Mouse (Mus musculus): ENCODE results near the gene Gsk3a. TPM values are rescaled to one million over a fixed set of nuclear protein-coding genes. Genes with fewer than 3 reads are reported as not detected.

The Gsk3a gene
- polyA plus RNA-seq, 1 experiment from 2014 or later: 6.7 TPM

GRCm38 (mm10) chr7:25274571-25274970 is 36.9 kb upstream of the Gsk3a start:
- ATAC-seq (replicated peaks; ENCODE audit: extremely low read depth, insufficient read depth, low FRiP score): no peak
- Histone ChIP-seq H3K4me2 (ENCODE audit: low read depth, low read length) (no peak overlapping the region), H3K27me3 (ENCODE audit: control insufficient read depth, insufficient read depth, low read length) (no peaks in the 10 kb centered on the region), H3K9me3 (replicated peaks; ENCODE audit: control insufficient read depth, low read length) (no peaks in the 10 kb centered on the region), H3K4me1 (ENCODE audit: control insufficient read depth, insufficient read depth, low read length) (peaks cover 54% of the 10 kb centered on the region), H3K27ac (ENCODE audit: low read length) (peak overlapping the region; percentile 40; the same call in 1 of the 2 replicates), H3K36me3 (ENCODE audit: control insufficient read depth, insufficient read depth) (0 out of 2 replicates have a peak, but pooled peaks cover 5% of the 10 kb centered on the region), H3K4me3 (ENCODE audit: low read length) (no peak overlapping the region), H3K9ac (ENCODE audit: low read length) (peak overlapping the region; percentile 64; the same call in 1 of the 2 replicates)
- 45% methylated on average over 5 of the region's 5 CpGs for WGBS

GRCm38 (mm10) chr7:25273259-25274241 is 35.9 kb upstream of the Gsk3a start:
- no peaks in the 10 kb centered on the region for H3K27me3 ChIP-seq (ENCODE audit: control insufficient read depth, insufficient read depth, low read length)
- ATAC-seq (replicated peaks; ENCODE audit: extremely low read depth, insufficient read depth, low FRiP score): no peak
- WGBS: 79% methylated on average over 22 of the region's 22 CpGs
- H3K9ac ChIP-seq (ENCODE audit: low read length): peak overlapping the region; percentile 32; the same call in 1 of the 2 replicates
- peak overlapping the region; percentile 40; the same call in 1 of the 2 replicates for H3K27ac ChIP-seq (ENCODE audit: low read length)
- H3K36me3 ChIP-seq (ENCODE audit: control insufficient read depth, insufficient read depth): 0 out of 2 replicates have a peak, but pooled peaks cover 5% of the 10 kb centered on the region
- H3K4me3 ChIP-seq (ENCODE audit: low read length): no peak overlapping the region
- no peak overlapping the region for H3K4me2 ChIP-seq (ENCODE audit: low read depth, low read length)
- no peaks in the 10 kb centered on the region for H3K9me3 ChIP-seq (replicated peaks; ENCODE audit: control insufficient read depth, low read length)
- H3K4me1 ChIP-seq (ENCODE audit: control insufficient read depth, insufficient read depth, low read length): peaks cover 61% of the 10 kb centered on the region

GRCm38 (mm10) chr7:25272445-25273258 is 35.0 kb upstream of the Gsk3a start:
- ATAC-seq (replicated peaks; ENCODE audit: extremely low read depth, insufficient read depth, low FRiP score): no peak
- no peak overlapping the region for H3K4me2 ChIP-seq (ENCODE audit: low read depth, low read length)
- H3K36me3 ChIP-seq (ENCODE audit: control insufficient read depth, insufficient read depth): 0 out of 2 replicates have a peak, but pooled peaks cover 5% of the 10 kb centered on the region
- WGBS: 80% methylated on average over 38 of the region's 38 CpGs
- H3K9ac ChIP-seq (ENCODE audit: low read length): no peak overlapping the region
- H3K9me3 ChIP-seq (replicated peaks; ENCODE audit: control insufficient read depth, low read length): no peaks in the 10 kb centered on the region
- H3K27ac ChIP-seq (ENCODE audit: low read length): no peak overlapping the region
- H3K4me3 ChIP-seq (ENCODE audit: low read length): no peak overlapping the region
- no peaks in the 10 kb centered on the region for H3K27me3 ChIP-seq (ENCODE audit: control insufficient read depth, insufficient read depth, low read length)
- H3K4me1 ChIP-seq (ENCODE audit: control insufficient read depth, insufficient read depth, low read length): peaks cover 56% of the 10 kb centered on the region

GRCm38 (mm10) chr7:25271651-25272444 is 34.2 kb upstream of the Gsk3a start:
- Histone ChIP-seq H3K9me3 (replicated peaks; ENCODE audit: control insufficient read depth, low read length) (no peaks in the 10 kb centered on the region), H3K36me3 (ENCODE audit: control insufficient read depth, insufficient read depth) (0 out of 2 replicates have a peak, but pooled peaks cover 5% of the 10 kb centered on the region), H3K27ac (ENCODE audit: low read length) (no peak overlapping the region), H3K4me3 (ENCODE audit: low read length) (no peak overlapping the region), H3K4me2 (ENCODE audit: low read depth, low read length) (no peak overlapping the region), H3K4me1 (ENCODE audit: control insufficient read depth, insufficient read depth, low read length) (peaks cover 51% of the 10 kb centered on the region), H3K9ac (ENCODE audit: low read length) (no peak overlapping the region), H3K27me3 (ENCODE audit: control insufficient read depth, insufficient read depth, low read length) (no peaks in the 10 kb centered on the region)
- ATAC-seq (replicated peaks; ENCODE audit: extremely low read depth, insufficient read depth, low FRiP score): no peak
- WGBS: 80% methylated on average over 30 of the region's 30 CpGs

GRCm38 (mm10) chr7:25270652-25271633 is 33.3 kb upstream of the Gsk3a start:
- 0 out of 2 replicates have a peak, but pooled peaks cover 5% of the 10 kb centered on the region for H3K36me3 ChIP-seq (ENCODE audit: control insufficient read depth, insufficient read depth)
- no peaks in the 10 kb centered on the region for H3K27me3 ChIP-seq (ENCODE audit: control insufficient read depth, insufficient read depth, low read length)
- ATAC-seq (replicated peaks; ENCODE audit: extremely low read depth, insufficient read depth, low FRiP score): no peak
- no peak overlapping the region for H3K4me2 ChIP-seq (ENCODE audit: low read depth, low read length)
- H3K9ac ChIP-seq (ENCODE audit: low read length): peak overlapping the region; percentile 7; the same call in 1 of the 2 replicates
- H3K4me1 ChIP-seq (ENCODE audit: control insufficient read depth, insufficient read depth, low read length): peaks cover 45% of the 10 kb centered on the region
- 89% methylated on average over 35 of the region's 35 CpGs for WGBS
- no peak overlapping the region for H3K4me3 ChIP-seq (ENCODE audit: low read length)
- no peak overlapping the region for H3K27ac ChIP-seq (ENCODE audit: low read length)
- no peaks in the 10 kb centered on the region for H3K9me3 ChIP-seq (replicated peaks; ENCODE audit: control insufficient read depth, low read length)

- peak overlapping the region; percentile 84 for H3K27ac ChIP-seq (ENCODE audit: low read length)
- no peak for ATAC-seq (replicated peaks; ENCODE audit: extremely low read depth, insufficient read depth, low FRiP score)
- H3K4me3 ChIP-seq (ENCODE audit: low read length): peak overlapping the region; percentile 89
- 0 out of 2 replicates have a peak, but pooled peaks cover 5% of the 10 kb centered on the region for H3K36me3 ChIP-seq (ENCODE audit: control insufficient read depth, insufficient read depth)
- H3K9ac ChIP-seq (ENCODE audit: low read length): peak overlapping the region; percentile 92
- H3K4me1 ChIP-seq (ENCODE audit: control insufficient read depth, insufficient read depth, low read length): peaks cover 33% of the 10 kb centered on the region
- H3K4me2 ChIP-seq (ENCODE audit: low read depth, low read length): peak overlapping the region; percentile 74
- no peaks in the 10 kb centered on the region for H3K27me3 ChIP-seq (ENCODE audit: control insufficient read depth, insufficient read depth, low read length)
- H3K9me3 ChIP-seq (replicated peaks; ENCODE audit: control insufficient read depth, low read length): no peaks in the 10 kb centered on the region
- WGBS: 78% methylated on average over 8 of the region's 8 CpGs
These were observed 32.1 kb upstream of the Gsk3a start for GRCm38 (mm10) chr7:25269545-25270271.

- Histone ChIP-seq H3K9me3 (replicated peaks; ENCODE audit: control insufficient read depth, low read length) (no peaks in the 10 kb centered on the region), H3K4me1 (ENCODE audit: control insufficient read depth, insufficient read depth, low read length) (peaks cover 26% of the 10 kb centered on the region), H3K4me3 (ENCODE audit: low read length) (peak overlapping the region; percentile 89), H3K36me3 (ENCODE audit: control insufficient read depth, insufficient read depth) (0 out of 2 replicates have a peak, but pooled peaks cover 5% of the 10 kb centered on the region), H3K9ac (ENCODE audit: low read length) (peak overlapping the region; percentile 92), H3K27me3 (ENCODE audit: control insufficient read depth, insufficient read depth, low read length) (no peaks in the 10 kb centered on the region), H3K4me2 (ENCODE audit: low read depth, low read length) (peak overlapping the region; percentile 74), H3K27ac (ENCODE audit: low read length) (peak overlapping the region; percentile 84)
- no peak for ATAC-seq (replicated peaks; ENCODE audit: extremely low read depth, insufficient read depth, low FRiP score)
- 30% methylated on average over 4 of the region's 4 CpGs for WGBS
These were observed 31.4 kb upstream of the Gsk3a start for GRCm38 (mm10) chr7:25269029-25269428.

Measured in heart, embryonic 16.5 days (tissue).